Mouse (Mus musculus): Measurements from ENCODE around the gene Bag3. TPM values are rescaled to one million over a fixed set of nuclear protein-coding genes. Genes with fewer than 3 reads are reported as not detected.
A peak's percentile ranks its signal among the peaks of the same experiment; 100 is the strongest.

Bag3 gene
- polyA plus RNA-seq, 1 experiment from 2014 or later = 9.3 TPM

- Histone ChIP-seq H3K4me1 (peaks cover 33% of the 10 kb centered on the region), H3K36me3 (peaks cover 50% of the 10 kb centered on the region)
Observed at GRCm38 (mm10) chr7:128540111-128540510, 16.7 kb downstream of the Bag3 start.

GRCm38 (mm10) chr7:128540734-128541133, 17.3 kb downstream of the Bag3 start:
- H3K27ac ChIP-seq = no peak overlapping the region
- no peak for DNase-seq (ENCODE audit: low spot score)
- WGBS = 91% methylated on average over 16 of the region's 16 CpGs

More at GRCm38 (mm10) chr7:128540111-128540510, 16.7 kb downstream of the Bag3 start:
- Histone ChIP-seq H3K27ac (peak overlapping the region; percentile 44; the same call in 1 of the 2 replicates), H3K27me3 (ENCODE audit: low read depth, poor library complexity, severe bottlenecking) (no peaks in the 10 kb centered on the region), H3K9me3 (replicated peaks) (no peaks in the 10 kb centered on the region), H3K4me3 (no peak overlapping the region)
- DNase-seq (ENCODE audit: low spot score) = no peak
- WGBS = 94% methylated on average over 13 of the region's 13 CpGs

GRCm38 (mm10) chr7:128541186-128541585, 17.8 kb downstream of the Bag3 start:
- no peaks in the 10 kb centered on the region for H3K27me3 ChIP-seq (ENCODE audit: low read depth, poor library complexity, severe bottlenecking)
- no peaks in the 10 kb centered on the region for H3K9me3 ChIP-seq (replicated peaks)
- peaks cover 22% of the 10 kb centered on the region for H3K4me1 ChIP-seq
- H3K4me3 ChIP-seq = no peak overlapping the region
- H3K27ac ChIP-seq = no peak overlapping the region
- peaks cover 59% of the 10 kb centered on the region for H3K36me3 ChIP-seq
- WGBS = 85% methylated on average over 9 of the region's 9 CpGs
- DNase-seq (ENCODE audit: low spot score) = no peak

More at GRCm38 (mm10) chr7:128540734-128541133, 17.3 kb downstream of the Bag3 start:
- Histone ChIP-seq H3K36me3 (peaks cover 54% of the 10 kb centered on the region), H3K4me1 (peaks cover 27% of the 10 kb centered on the region), H3K9me3 (replicated peaks) (no peaks in the 10 kb centered on the region), H3K4me3 (no peak overlapping the region), H3K27me3 (ENCODE audit: low read depth, poor library complexity, severe bottlenecking) (no peaks in the 10 kb centered on the region)

DNA sequence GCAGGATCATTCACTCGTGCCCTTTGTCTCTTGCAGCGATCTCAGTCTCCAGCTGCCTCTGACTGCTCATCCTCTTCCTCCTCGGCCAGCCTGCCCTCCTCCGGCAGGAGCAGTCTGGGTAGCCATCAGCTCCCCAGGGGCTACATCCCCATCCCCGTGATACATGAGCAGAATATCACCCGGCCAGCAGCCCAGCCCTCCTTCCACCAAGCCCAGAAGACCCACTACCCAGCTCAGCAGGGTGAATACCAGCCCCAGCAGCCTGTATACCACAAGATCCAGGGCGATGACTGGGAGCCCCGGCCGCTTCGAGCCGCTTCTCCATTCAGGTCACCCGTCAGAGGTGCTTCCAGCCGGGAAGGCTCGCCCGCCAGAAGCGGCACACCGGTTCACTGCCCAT, 18.4 kb downstream of the Bag3 start:
- Histone ChIP-seq H3K36me3 (peaks cover 65% of the 10 kb centered on the region), H3K27me3 (ENCODE audit: low read depth, poor library complexity, severe bottlenecking) (no peaks in the 10 kb centered on the region), H3K27ac (no peak overlapping the region), H3K9me3 (replicated peaks) (no peaks in the 10 kb centered on the region), H3K4me3 (no peak overlapping the region), H3K4me1 (peaks cover 16% of the 10 kb centered on the region)
- no peak for DNase-seq (ENCODE audit: low spot score)
- 90% methylated on average over 17 of the region's 17 CpGs for WGBS

- Histone ChIP-seq H3K4me1 (peaks cover 16% of the 10 kb centered on the region), H3K36me3 (peaks cover 72% of the 10 kb centered on the region), H3K9me3 (replicated peaks) (no peaks in the 10 kb centered on the region), H3K4me3 (no peak overlapping the region), H3K27ac (no peak overlapping the region), H3K27me3 (ENCODE audit: low read depth, poor library complexity, severe bottlenecking) (no peaks in the 10 kb centered on the region)
- WGBS = 77% methylated on average over 4 of the region's 4 CpGs
- DNase-seq (ENCODE audit: low spot score) = no peak
Observed at GRCm38 (mm10) chr7:128542488-128542887, 19.1 kb downstream of the Bag3 start.

GRCm38 (mm10) chr7:128543148-128543855, 19.9 kb downstream of the Bag3 start:
- DNase-seq (ENCODE audit: low spot score) = no peak
- peaks cover 8% of the 10 kb centered on the region; the same call in 1 of the 2 replicates for H3K4me1 ChIP-seq
- peaks cover 80% of the 10 kb centered on the region for H3K36me3 ChIP-seq

DNA sequence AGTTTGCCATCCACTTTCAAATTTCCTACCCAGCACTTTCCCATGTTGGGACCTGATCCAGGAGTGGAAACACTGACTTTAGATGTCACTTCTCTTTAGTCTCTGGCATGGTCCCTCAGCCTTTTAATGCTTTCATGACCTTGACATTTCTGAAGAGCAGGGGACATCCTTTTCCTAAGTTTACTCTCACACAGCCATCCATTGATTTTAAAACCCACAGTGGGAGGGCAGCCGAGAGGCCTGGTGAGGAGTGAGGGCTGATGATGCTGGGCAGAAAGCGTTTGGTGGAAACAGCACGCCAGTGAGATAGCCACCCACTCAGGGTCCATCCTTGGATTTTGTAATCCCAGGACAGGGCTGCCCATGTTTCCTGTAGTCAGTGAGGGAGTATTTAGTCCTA, 20.5 kb downstream of the Bag3 start:
- Histone ChIP-seq H3K9me3 (replicated peaks) (no peaks in the 10 kb centered on the region), H3K27me3 (ENCODE audit: low read depth, poor library complexity, severe bottlenecking) (no peaks in the 10 kb centered on the region), H3K27ac (no peak overlapping the region), H3K4me1 (peaks cover 4% of the 10 kb centered on the region; the same call in 1 of the 2 replicates), H3K4me3 (no peak overlapping the region), H3K36me3 (peaks cover 85% of the 10 kb centered on the region)
- DNase-seq (ENCODE audit: low spot score) = no peak
- 89% methylated on average over 3 of the region's 3 CpGs for WGBS

More at GRCm38 (mm10) chr7:128543148-128543855, 19.9 kb downstream of the Bag3 start:
- H3K27ac ChIP-seq = no peak overlapping the region
- 82% methylated on average over 14 of the region's 14 CpGs for WGBS
- no peak overlapping the region for H3K4me3 ChIP-seq
- H3K27me3 ChIP-seq (ENCODE audit: low read depth, poor library complexity, severe bottlenecking) = no peaks in the 10 kb centered on the region
- no peaks in the 10 kb centered on the region for H3K9me3 ChIP-seq (replicated peaks)

DNA sequence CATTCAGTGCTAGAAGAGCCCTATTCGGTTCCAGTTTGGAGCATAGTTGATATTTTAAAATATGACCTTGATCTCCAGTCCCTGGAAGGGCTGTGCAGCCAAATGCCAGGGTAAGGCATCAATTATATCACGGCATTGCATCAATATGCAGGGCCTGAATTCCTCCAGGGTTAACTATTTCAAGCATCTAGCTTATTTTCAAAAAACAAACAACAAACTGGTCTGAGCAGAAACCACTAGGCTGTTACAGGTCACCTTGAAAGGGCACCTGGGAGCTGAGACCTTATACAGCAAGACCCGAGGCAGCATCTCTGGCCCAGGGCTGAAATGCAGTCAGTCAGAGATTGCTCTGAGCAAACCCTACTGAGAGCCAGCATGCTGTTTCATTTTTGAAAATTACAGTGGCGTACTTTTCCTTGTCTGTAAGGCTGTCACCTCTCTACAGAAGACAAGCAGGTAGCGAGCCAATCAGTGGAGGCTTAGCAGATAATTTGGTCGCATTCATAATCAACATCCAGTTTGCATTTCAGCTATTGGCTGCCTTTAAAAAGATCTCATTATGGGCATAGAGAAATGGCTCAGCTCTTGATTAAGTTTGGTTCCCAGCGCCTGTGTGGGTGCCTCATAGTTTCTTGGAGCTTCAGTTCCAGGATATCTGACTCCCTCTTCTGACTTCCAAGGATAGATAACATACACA, 21.3 kb downstream of the Bag3 start:
- no peak for DNase-seq (ENCODE audit: low spot score)
- H3K9me3 ChIP-seq (replicated peaks) = no peaks in the 10 kb centered on the region
- no peaks in the 10 kb centered on the region for H3K27me3 ChIP-seq (ENCODE audit: low read depth, poor library complexity, severe bottlenecking)
- H3K27ac ChIP-seq = no peak overlapping the region
- peaks cover 83% of the 10 kb centered on the region for H3K36me3 ChIP-seq
- no peak overlapping the region for H3K4me3 ChIP-seq
- H3K4me1 ChIP-seq = 0 out of 2 replicates have a peak, but pooled peaks cover 4% of the 10 kb centered on the region
- 95% methylated on average over 7 of the region's 7 CpGs for WGBS

GRCm38 (mm10) chr7:128546031-128546430, 22.6 kb downstream of the Bag3 start:
- Histone ChIP-seq H3K27ac (no peak overlapping the region), H3K27me3 (ENCODE audit: low read depth, poor library complexity, severe bottlenecking) (no peaks in the 10 kb centered on the region), H3K36me3 (peaks cover 71% of the 10 kb centered on the region), H3K9me3 (replicated peaks) (no peaks in the 10 kb centered on the region), H3K4me1 (0 out of 2 replicates have a peak, but pooled peaks cover 4% of the 10 kb centered on the region), H3K4me3 (no peak overlapping the region)
- 95% methylated on average over 8 of the region's 8 CpGs for WGBS
- no peak for DNase-seq (ENCODE audit: low spot score)

- Histone ChIP-seq H3K27ac (no peak overlapping the region), H3K4me1 (peaks cover 2% of the 10 kb centered on the region; the same call in 1 of the 2 replicates), H3K9me3 (replicated peaks) (no peaks in the 10 kb centered on the region), H3K4me3 (no peak overlapping the region), H3K36me3 (peaks cover 42% of the 10 kb centered on the region), H3K27me3 (ENCODE audit: low read depth, poor library complexity, severe bottlenecking) (no peaks in the 10 kb centered on the region)
- no peak for DNase-seq (ENCODE audit: low spot score)
- 33% methylated on average over 4 of the region's 4 CpGs for WGBS
Observed at GRCm38 (mm10) chr7:128549137-128549536, 25.7 kb downstream of the Bag3 start.

DNA sequence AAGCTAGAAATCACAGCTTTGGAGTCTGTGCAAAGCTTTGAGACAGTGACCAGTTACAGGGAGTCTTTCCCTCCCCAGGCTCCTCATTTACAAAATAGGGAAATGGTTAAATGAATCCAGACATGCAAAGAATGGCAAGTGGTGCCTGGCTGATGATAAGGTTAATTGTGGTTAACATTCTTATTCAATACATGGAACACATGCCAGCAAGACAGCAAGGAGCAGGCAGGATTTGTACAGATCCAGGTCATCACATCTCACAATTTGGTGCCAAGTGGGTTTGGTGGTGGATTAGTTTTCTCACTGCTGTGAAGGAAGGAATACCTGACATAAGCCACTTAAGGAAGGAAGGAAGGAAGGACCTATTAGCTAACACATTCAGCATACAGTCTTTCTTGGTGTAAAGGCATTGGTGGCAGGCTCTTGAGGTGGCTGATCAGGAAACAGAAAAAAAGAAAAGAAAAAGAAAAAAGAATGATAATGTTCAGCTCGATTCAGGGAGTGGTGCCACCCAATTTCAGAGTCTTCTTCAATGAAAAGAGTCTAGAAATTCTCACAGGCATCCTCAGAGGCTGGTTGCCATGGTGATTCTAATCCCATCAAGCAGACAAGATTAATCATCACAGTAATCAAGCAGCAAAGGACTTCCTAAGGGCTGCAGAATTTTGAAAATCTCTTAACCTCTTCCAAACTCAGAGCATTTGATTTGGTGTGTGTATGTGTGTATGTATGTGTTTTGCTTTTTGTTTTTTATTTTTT, 27.1 kb downstream of the Bag3 start:
- H3K9me3 ChIP-seq (replicated peaks) = no peaks in the 10 kb centered on the region
- H3K27ac ChIP-seq = no peak overlapping the region
- no peak overlapping the region for H3K4me3 ChIP-seq
- peaks cover 2% of the 10 kb centered on the region; the same call in 1 of the 2 replicates for H3K4me1 ChIP-seq
- H3K27me3 ChIP-seq (ENCODE audit: low read depth, poor library complexity, severe bottlenecking) = no peaks in the 10 kb centered on the region
- DNase-seq (ENCODE audit: low spot score) = no peak
- 51% methylated on average over 1 of the region's 1 CpGs for WGBS
- H3K36me3 ChIP-seq = peaks cover 33% of the 10 kb centered on the region

DNA sequence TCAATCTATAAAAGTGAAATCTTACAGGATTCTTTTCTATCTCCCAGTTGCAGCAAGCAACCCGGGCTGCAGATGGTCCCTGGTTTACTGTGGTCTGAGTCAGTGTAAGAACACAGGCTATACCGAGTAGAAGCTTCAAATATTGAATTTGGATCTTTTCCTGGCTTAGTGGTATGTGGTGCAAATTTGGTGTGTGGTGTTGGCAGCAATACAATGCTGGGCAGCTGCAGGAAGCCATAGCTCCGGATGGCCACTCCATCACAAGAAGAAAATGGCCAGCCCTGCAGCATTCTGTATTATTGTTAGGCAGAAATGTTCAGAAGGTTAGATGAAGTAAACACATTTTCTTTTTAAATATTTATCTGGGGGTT, 27.7 kb downstream of the Bag3 start:
- Histone ChIP-seq H3K27ac (no peak overlapping the region), H3K4me3 (no peak overlapping the region), H3K36me3 (peaks cover 27% of the 10 kb centered on the region), H3K4me1 (peaks cover 2% of the 10 kb centered on the region; the same call in 1 of the 2 replicates), H3K9me3 (replicated peaks) (no peaks in the 10 kb centered on the region), H3K27me3 (ENCODE audit: low read depth, poor library complexity, severe bottlenecking) (no peaks in the 10 kb centered on the region)
- DNase-seq (ENCODE audit: low spot score) = no peak
- WGBS = 79% methylated on average over 3 of the region's 3 CpGs
